Mouse (Mus musculus): ENCODE measurements around the gene Rassf2.

- TF ChIP-seq EP300 (IDR thresholded peaks at IDR 0.05; ENCODE audit: low read depth) (no peak), CTCF (IDR thresholded peaks at IDR 0.05; ENCODE audit: low read depth) (no peak)
Measured at GRCm38 (mm10) chr2:131992487-131992886, 37.6 kb downstream of the Rassf2 start.
